In the genomic region with DNA sequence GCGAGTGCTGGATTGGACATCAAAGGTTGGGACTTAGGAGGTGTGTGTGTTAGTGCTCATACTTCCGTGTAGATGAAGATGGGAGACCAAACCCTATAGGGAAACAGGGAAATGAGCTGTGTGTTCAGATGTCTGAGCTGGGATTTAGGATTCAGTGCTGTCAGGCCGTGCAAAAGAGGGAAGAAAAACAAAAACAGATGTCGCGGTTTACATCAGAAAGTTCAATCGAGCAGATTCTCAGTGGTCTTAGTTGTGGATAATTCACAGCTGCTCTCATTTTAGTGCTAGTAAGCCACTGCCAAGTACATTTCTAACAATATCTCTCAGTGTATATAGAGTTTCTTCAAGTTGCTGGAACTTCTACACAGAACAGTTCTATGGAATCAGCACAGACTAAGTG, we compare ENCODE assay signal across 17 mouse cellular contexts. TPM values are rescaled to one million over a fixed set of nuclear protein-coding genes. Genes with fewer than 3 reads are reported as not detected.
DNase-seq lines count a peak whose midpoint lies in the region; ATAC-seq and TF ChIP-seq lines count a peak whose summit lies in the region.
"Had no signal": no experiment of that assay in that cellular context is flagged by ENCODE, and none has a peak within 500 bp of the region (broad histone marks: within the 10 kb centered on the region; RNA-seq: fewer than 3 reads in every experiment).

No protein-coding gene starts in this region.

- DNase-seq in kidney, postnatal 25 days, result no peak
- DNase-seq in brain, adult 2 months (ENCODE audit: low read depth, low spot score), result peak; percentile 23
- peak; percentile 94 for DNase-seq in embryonic facial prominence, embryonic 14.5 days (ENCODE audit: low spot score)
- peak; percentile 87 for DNase-seq in limb, embryonic 14.5 days (ENCODE audit: low spot score)
- DNase-seq in layer of hippocampus, adult 18-20 months (ENCODE audit: low spot score in 2 of 2), result no peak
- no peak for DNase-seq in layer of hippocampus, adult 2 months (ENCODE audit: low spot score in 2 of 2)
- DNase-seq: adrenal gland, postnatal 14 days; cerebellum, adult 9-11 months; gastrocnemius, postnatal 14 days; kidney, adult 9 months; layer of hippocampus, adult 9-11 months had no signal

- H3K9ac ChIP-seq in kidney, embryonic 14.5 days (ENCODE audit: low read depth, low read length), result no peak overlapping the region
- no peak overlapping the region for H3K9ac ChIP-seq in embryonic facial prominence, embryonic 14.5 days (ENCODE audit: low read depth, low read length)
- H3K9ac ChIP-seq in limb, embryonic 14.5 days (ENCODE audit: low read depth, low read length, severe bottlenecking), result no peak overlapping the region
- H3K9ac ChIP-seq: forebrain, embryonic 13.5 days; hindbrain, embryonic 14.5 days; liver, embryonic 14.5 days; midbrain, embryonic 15.5 days had no signal

- no peaks in the 10 kb centered on the region for H3K9me3 ChIP-seq in kidney, embryonic 14.5 days (ENCODE audit: control insufficient read depth, low read length)
- H3K9me3 ChIP-seq in embryonic facial prominence, embryonic 14.5 days (ENCODE audit: control insufficient read depth, low read length), result no peaks in the 10 kb centered on the region
- no peaks in the 10 kb centered on the region for H3K9me3 ChIP-seq in limb, embryonic 14.5 days (ENCODE audit: control insufficient read depth, low read length)
- H3K9me3 ChIP-seq: forebrain, embryonic 13.5 days; G1E; midbrain, embryonic 15.5 days had no signal

- H3K4me3 ChIP-seq in kidney, embryonic 14.5 days (ENCODE audit: low read length), result no peak overlapping the region
- H3K4me3 ChIP-seq in embryonic facial prominence, embryonic 14.5 days (ENCODE audit: low read depth, low read length), result no peak overlapping the region
- no peak overlapping the region for H3K4me3 ChIP-seq in limb, embryonic 14.5 days (replicated peaks; ENCODE audit: low read length)
- H3K4me3 ChIP-seq in layer of hippocampus, adult 2 months, result no peak overlapping the region
- H3K4me3 ChIP-seq: forebrain, embryonic 13.5 days; midbrain, embryonic 15.5 days had no signal

- ATAC-seq in kidney, embryonic 14.5 days (ENCODE audit: low FRiP score, low TSS enrichment), result no peak
- ATAC-seq in embryonic facial prominence, embryonic 14.5 days (ENCODE audit: low read depth), result peak; percentile 79
- peak; percentile 72 for ATAC-seq in limb, embryonic 14.5 days (ENCODE audit: low FRiP score, low read depth)
- ATAC-seq: forebrain, embryonic 13.5 days; midbrain, embryonic 15.5 days had no signal

- no peak for TF ChIP-seq POLR2A in limb, embryonic 14.5 days (IDR thresholded peaks at IDR 0.05; ENCODE audit: borderline replicate concordance, extremely low read depth, insufficient read depth, insufficient read length)

- peaks cover under 1% of the 10 kb centered on the region; the same call in 1 of the 2 replicates for H3K36me3 ChIP-seq in kidney, embryonic 14.5 days (ENCODE audit: control insufficient read depth, insufficient read depth, low read length)
- H3K36me3 ChIP-seq in embryonic facial prominence, embryonic 14.5 days (ENCODE audit: control insufficient read depth, insufficient read depth, low read length), result peaks cover 3% of the 10 kb centered on the region; the same call in 1 of the 2 replicates
- no peaks in the 10 kb centered on the region; the same call in 1 of the 2 replicates for H3K36me3 ChIP-seq in limb, embryonic 14.5 days (ENCODE audit: control insufficient read depth, insufficient read depth, low read length)

- no peaks in the 10 kb centered on the region; the same call in 1 of the 2 replicates for H3K4me1 ChIP-seq in kidney, embryonic 14.5 days (ENCODE audit: control insufficient read depth, insufficient read depth, low read length)
- H3K4me1 ChIP-seq in embryonic facial prominence, embryonic 14.5 days (ENCODE audit: control insufficient read depth, insufficient read depth, low read length), result peaks cover 12% of the 10 kb centered on the region; the same call in 1 of the 2 replicates
- peaks cover 9% of the 10 kb centered on the region for H3K4me1 ChIP-seq in limb, embryonic 14.5 days (ENCODE audit: control insufficient read depth, insufficient read depth, low read length)
- H3K4me1 ChIP-seq: midbrain, embryonic 15.5 days had no signal

- no peak for TF ChIP-seq CTCF in layer of hippocampus, adult 2 months (conservative IDR thresholded peaks at IDR 0.05)

- H3K4me2 ChIP-seq in kidney, embryonic 14.5 days (replicated peaks; ENCODE audit: low read depth, low read length), result no peak overlapping the region
- peak overlapping the region; percentile 33 for H3K4me2 ChIP-seq in embryonic facial prominence, embryonic 14.5 days (ENCODE audit: low read depth, low read length)
- peak overlapping the region; percentile 11 for H3K4me2 ChIP-seq in limb, embryonic 14.5 days (replicated peaks; ENCODE audit: low read depth, low read length, severe bottlenecking)
- H3K4me2 ChIP-seq: forebrain, embryonic 13.5 days; hindbrain, embryonic 14.5 days; midbrain, embryonic 15.5 days had no signal

- WGBS in kidney, embryonic 14.5 days, result 58% methylated on average over 6 of the region's 6 CpGs
- 20% methylated on average over 6 of the region's 6 CpGs for WGBS in embryonic facial prominence, embryonic 14.5 days
- WGBS in limb, embryonic 14.5 days, result 19% methylated on average over 6 of the region's 6 CpGs

- peak overlapping the region; percentile 38; the same call in 1 of the 2 replicates for H3K27ac ChIP-seq in kidney, embryonic 14.5 days (ENCODE audit: low read depth, low read length)
- peak overlapping the region; percentile 72 for H3K27ac ChIP-seq in embryonic facial prominence, embryonic 14.5 days (replicated peaks; ENCODE audit: low read depth, low read length)
- H3K27ac ChIP-seq in limb, embryonic 14.5 days (replicated peaks; ENCODE audit: low read depth, low read length), result no peak overlapping the region
- H3K27ac ChIP-seq in layer of hippocampus, adult 2 months, result no peak overlapping the region
- H3K27ac ChIP-seq: forebrain, embryonic 13.5 days; hindbrain, embryonic 14.5 days; liver, embryonic 14.5 days; midbrain, embryonic 15.5 days had no signal

- no peaks in the 10 kb centered on the region for H3K27me3 ChIP-seq in kidney, embryonic 14.5 days (ENCODE audit: control insufficient read depth, insufficient read depth, low read length)
- H3K27me3 ChIP-seq in embryonic facial prominence, embryonic 14.5 days (replicated peaks; ENCODE audit: control insufficient read depth, insufficient read depth, low read length), result no peaks in the 10 kb centered on the region
- no peaks in the 10 kb centered on the region for H3K27me3 ChIP-seq in limb, embryonic 14.5 days (ENCODE audit: control insufficient read depth, insufficient read depth, low read length)
- H3K27me3 ChIP-seq: forebrain, embryonic 13.5 days; midbrain, embryonic 15.5 days had no signal

RNA-seq across cellular contexts. Expression of gene Btg3, which starts 33.2 kb away (rescaled TPM):
- polyA plus RNA-seq in kidney, embryonic 14.5 days (2014; fragmentation: Nextera tagmentation; extraction: Ambion mirVana), result 48.0 and 49.2 TPM in 2 replicates
- 54.7 and 70.6 TPM in 2 replicates for polyA plus RNA-seq in embryonic facial prominence, embryonic 14.5 days (2014; fragmentation: Nextera tagmentation; extraction: Ambion mirVana)
- 15.3 and 15.5 TPM in 2 replicates for polyA plus RNA-seq in limb, embryonic 14.5 days (2012; rRNA removed)
- 46.8 and 50.5 TPM in 2 replicates for polyA plus RNA-seq in limb, embryonic 14.5 days (2014; fragmentation: Nextera tagmentation; extraction: Ambion mirVana)
- total RNA-seq in layer of hippocampus, adult 18-20 months (2021), result 10 to 100 TPM; 17.0 to 19.4 TPM
- total RNA-seq in layer of hippocampus, adult 2 months (2021), result 10 to 100 TPM; 16.5 to 17.7 TPM

RNA-seq across cellular contexts. Expression of gene Cxadr, which starts 42.5 kb away (rescaled TPM):
- polyA plus RNA-seq in kidney, embryonic 14.5 days (2014; fragmentation: Nextera tagmentation; extraction: Ambion mirVana), result 22.1 and 25.7 TPM in 2 replicates
- polyA plus RNA-seq in embryonic facial prominence, embryonic 14.5 days (2014; fragmentation: Nextera tagmentation; extraction: Ambion mirVana), result 14.4 and 15.5 TPM in 2 replicates
- polyA plus RNA-seq in limb, embryonic 14.5 days (2012; rRNA removed), result 10.5 and 11.6 TPM in 2 replicates
- 11.5 and 13.4 TPM in 2 replicates for polyA plus RNA-seq in limb, embryonic 14.5 days (2014; fragmentation: Nextera tagmentation; extraction: Ambion mirVana)
- 10 to 100 TPM; 11.2 to 12.8 TPM for total RNA-seq in layer of hippocampus, adult 18-20 months (2021)
- total RNA-seq in layer of hippocampus, adult 2 months (2021), result 10 to 100 TPM; 14.7 to 16.9 TPM
- polyA plus RNA-seq: G1E had no signal

Comparison
In these comparisons a context has a peak if more than half of its experiments do, and no peak if none do; other contexts are left out.
1. H3K27ac ChIP-seq: peak in kidney, embryonic 14.5 days (single experiment) and embryonic facial prominence, embryonic 14.5 days (single experiment); none in limb, embryonic 14.5 days (single experiment) and layer of hippocampus, adult 2 months (single experiment).
2. DNase-seq: peak in brain, adult 2 months (single experiment), embryonic facial prominence, embryonic 14.5 days (single experiment) and limb, embryonic 14.5 days (single experiment); none in kidney, postnatal 25 days (0 of 2), layer of hippocampus, adult 18-20 months (0 of 2) and layer of hippocampus, adult 2 months (0 of 2).